Mouse (Mus musculus): ENCODE measurements around the gene Ank3. TPM values are rescaled to one million over a fixed set of nuclear protein-coding genes. Genes with fewer than 3 reads are reported as not detected.

The Ank3 gene
- total and polyA plus RNA-seq, 2 experiments from 2014 or later, result 60.1 to 239 TPM

DNA sequence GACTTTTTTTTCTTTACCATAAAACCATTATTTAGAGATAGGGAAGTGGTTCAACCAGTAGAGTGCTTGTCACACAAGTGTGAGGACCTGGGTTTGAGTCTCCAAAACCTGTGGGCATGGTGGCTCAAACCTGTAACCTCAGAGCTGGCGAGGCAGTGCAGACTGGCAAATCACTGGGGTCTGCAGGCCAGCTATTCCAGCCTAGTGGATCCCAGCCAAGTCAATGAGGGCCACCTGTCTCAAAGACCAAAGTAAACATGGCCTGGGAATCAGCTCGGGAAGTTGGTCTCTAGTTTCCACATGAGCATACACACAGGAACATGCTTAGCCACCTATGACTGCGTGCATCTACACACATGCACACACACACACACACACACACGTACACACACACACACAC is 552.9 kb downstream of the Ank3 start:
- H3K27ac ChIP-seq, result no peak overlapping the region
- H3K9me3 ChIP-seq (ENCODE audit: low read length), result no peaks in the 10 kb centered on the region
- H3K4me3 ChIP-seq (ENCODE audit: low read length), result no peak overlapping the region
- DNase-seq (ENCODE audit: low spot score), result no peak
- no peak for ATAC-seq
- no peaks in the 10 kb centered on the region for H3K27me3 ChIP-seq (ENCODE audit: insufficient read depth, low read length)
- H3K36me3 ChIP-seq (ENCODE audit: insufficient read depth, low read length), result no peaks in the 10 kb centered on the region
- no peaks in the 10 kb centered on the region for H3K4me1 ChIP-seq (ENCODE audit: insufficient read depth, low read length)
- no peak overlapping the region for H3K9ac ChIP-seq (replicated peaks; ENCODE audit: low read length)
- 79% methylated on average over 4 of the region's 4 CpGs for WGBS
- no peak overlapping the region for H3K4me2 ChIP-seq (ENCODE audit: low read depth, low read length)
- TF ChIP-seq CTCF (IDR thresholded peaks at IDR 0.05; ENCODE audit: low read depth), result no peak

- DNase-seq (ENCODE audit: low spot score) (no peak), ATAC-seq (no peak)
- Histone ChIP-seq H3K4me1 (ENCODE audit: insufficient read depth, low read length) (no peaks in the 10 kb centered on the region), H3K4me2 (ENCODE audit: low read depth, low read length) (no peak overlapping the region), H3K36me3 (ENCODE audit: insufficient read depth, low read length) (no peaks in the 10 kb centered on the region), H3K27ac (no peak overlapping the region), H3K9me3 (ENCODE audit: low read length) (no peaks in the 10 kb centered on the region), H3K4me3 (ENCODE audit: low read length) (no peak overlapping the region), H3K9ac (replicated peaks; ENCODE audit: low read length) (no peak overlapping the region), H3K27me3 (ENCODE audit: insufficient read depth, low read length) (no peaks in the 10 kb centered on the region)
- TF ChIP-seq CTCF (IDR thresholded peaks at IDR 0.05; ENCODE audit: low read depth), result no peak
- WGBS, result 68% methylated on average over 1 of the region's 1 CpGs
Observed at GRCm38 (mm10) chr10:69952316-69952715, 553.7 kb downstream of the Ank3 start.

DNA sequence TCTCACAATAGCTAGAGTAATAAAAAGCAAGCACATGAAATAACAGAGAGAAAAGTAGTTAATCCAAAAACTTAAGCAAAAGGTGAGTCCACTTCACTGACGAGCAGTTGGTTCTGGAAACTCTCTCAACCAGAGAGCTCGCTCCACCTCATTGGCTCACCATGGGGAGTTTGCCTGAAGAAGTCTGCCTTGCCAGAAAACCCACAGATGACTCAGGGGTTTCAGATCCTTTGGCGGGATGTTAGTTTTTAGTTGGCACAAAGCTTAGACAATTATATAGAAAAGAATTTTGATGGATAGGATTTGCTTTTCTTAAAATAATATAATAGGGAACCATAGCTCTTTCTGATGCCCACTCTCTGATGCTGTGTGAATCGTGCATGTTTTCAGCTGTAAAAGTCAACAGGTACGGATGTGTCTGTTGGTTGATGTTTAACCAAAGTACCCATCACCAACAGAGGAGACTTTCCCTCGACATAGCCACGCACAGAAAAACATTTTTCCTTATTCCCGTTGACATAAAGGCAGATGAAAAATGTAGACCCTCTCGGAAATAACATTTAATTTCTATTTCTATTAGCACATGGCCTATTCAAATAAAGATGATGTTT is 556.2 kb downstream of the Ank3 start:
- no peak overlapping the region for H3K9ac ChIP-seq (replicated peaks; ENCODE audit: low read length)
- ATAC-seq (no peak), DNase-seq (ENCODE audit: low spot score) (no peak)
- no peak overlapping the region for H3K4me3 ChIP-seq (ENCODE audit: low read length)
- H3K4me1 ChIP-seq (ENCODE audit: insufficient read depth, low read length), result no peaks in the 10 kb centered on the region
- WGBS, result 75% methylated on average over 9 of the region's 9 CpGs
- no peak for TF ChIP-seq CTCF (IDR thresholded peaks at IDR 0.05; ENCODE audit: low read depth)
- H3K27ac ChIP-seq, result no peak overlapping the region
- H3K9me3 ChIP-seq (ENCODE audit: low read length), result no peaks in the 10 kb centered on the region
- no peaks in the 10 kb centered on the region for H3K36me3 ChIP-seq (ENCODE audit: insufficient read depth, low read length)
- H3K4me2 ChIP-seq (ENCODE audit: low read depth, low read length), result no peak overlapping the region
- H3K27me3 ChIP-seq (ENCODE audit: insufficient read depth, low read length), result no peaks in the 10 kb centered on the region

DNA sequence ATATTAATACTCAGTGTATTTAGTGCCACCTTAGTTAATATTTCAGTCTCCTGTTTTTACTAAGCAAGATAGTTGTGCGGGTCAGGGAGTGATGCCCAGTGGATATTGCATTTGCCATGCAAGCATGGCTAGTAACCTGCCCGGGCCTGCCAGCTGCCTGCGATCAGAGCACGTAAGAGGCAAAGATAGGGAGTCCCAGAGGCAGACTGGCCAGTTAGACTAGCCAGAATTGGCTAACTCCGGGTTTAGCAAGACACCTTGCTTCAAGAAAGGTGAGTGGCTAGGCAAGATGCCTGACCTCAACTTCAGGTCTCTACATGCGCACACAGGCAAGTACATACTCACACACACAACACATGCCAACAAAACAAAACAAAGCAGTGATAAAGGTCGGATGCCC is 563.7 kb downstream of the Ank3 start:
- H3K9ac ChIP-seq (replicated peaks; ENCODE audit: low read length), result no peak overlapping the region
- no peaks in the 10 kb centered on the region for H3K4me1 ChIP-seq (ENCODE audit: insufficient read depth, low read length)
- no peak for TF ChIP-seq CTCF (IDR thresholded peaks at IDR 0.05; ENCODE audit: low read depth)
- no peak overlapping the region for H3K4me2 ChIP-seq (ENCODE audit: low read depth, low read length)
- H3K4me3 ChIP-seq (ENCODE audit: low read length), result no peak overlapping the region
- no peaks in the 10 kb centered on the region for H3K27me3 ChIP-seq (ENCODE audit: insufficient read depth, low read length)
- DNase-seq (ENCODE audit: low spot score), result no peak
- 91% methylated on average over 7 of the region's 7 CpGs for WGBS
- no peak for ATAC-seq
- no peak overlapping the region for H3K27ac ChIP-seq
- no peaks in the 10 kb centered on the region for H3K9me3 ChIP-seq (ENCODE audit: low read length)
- H3K36me3 ChIP-seq (ENCODE audit: insufficient read depth, low read length), result 0 out of 2 replicates have a peak, but pooled peaks cover 4% of the 10 kb centered on the region

- ATAC-seq, result no peak
- no peaks in the 10 kb centered on the region for H3K9me3 ChIP-seq (ENCODE audit: low read length)
- no peaks in the 10 kb centered on the region for H3K27me3 ChIP-seq (ENCODE audit: insufficient read depth, low read length)
- WGBS, result 87% methylated on average over 7 of the region's 7 CpGs
- DNase-seq (ENCODE audit: low spot score), result no peak
- TF ChIP-seq CTCF (IDR thresholded peaks at IDR 0.05; ENCODE audit: low read depth), result no peak
- no peak overlapping the region for H3K4me3 ChIP-seq (ENCODE audit: low read length)
- H3K36me3 ChIP-seq (ENCODE audit: insufficient read depth, low read length), result 0 out of 2 replicates have a peak, but pooled peaks cover 4% of the 10 kb centered on the region
- H3K27ac ChIP-seq, result no peak overlapping the region
- H3K4me2 ChIP-seq (ENCODE audit: low read depth, low read length), result no peak overlapping the region
- no peaks in the 10 kb centered on the region for H3K4me1 ChIP-seq (ENCODE audit: insufficient read depth, low read length)
- no peak overlapping the region for H3K9ac ChIP-seq (replicated peaks; ENCODE audit: low read length)
Observed at GRCm38 (mm10) chr10:69962976-69963375, 564.4 kb downstream of the Ank3 start.

DNA sequence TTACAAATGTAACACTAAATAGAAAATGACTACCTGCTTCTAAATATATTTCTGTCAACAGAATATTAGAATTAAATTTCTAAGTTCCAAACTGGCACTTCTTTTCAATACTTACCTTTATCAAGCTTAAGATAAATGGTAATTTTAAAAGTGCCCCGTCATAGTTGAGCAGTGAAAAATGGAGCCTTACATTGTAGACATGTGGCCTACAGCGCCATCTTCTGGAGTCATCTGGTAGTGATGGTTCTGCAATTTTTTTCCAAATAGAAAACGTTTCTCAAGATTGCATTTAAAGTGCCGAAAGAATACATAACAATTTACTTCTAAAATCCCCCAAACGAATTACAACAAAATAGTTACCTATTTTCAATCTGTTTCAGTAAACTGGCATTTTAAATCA is 566.0 kb downstream of the Ank3 start:
- 9% methylated on average over 5 of the region's 5 CpGs for WGBS
- H3K4me3 ChIP-seq (ENCODE audit: low read length), result no peak overlapping the region

GRCm38 (mm10) chr10:69965085-69965484 is 566.5 kb downstream of the Ank3 start:
- ATAC-seq, result no peak
- no peak for TF ChIP-seq CTCF (IDR thresholded peaks at IDR 0.05; ENCODE audit: low read depth)
- H3K27me3 ChIP-seq (ENCODE audit: insufficient read depth, low read length), result no peaks in the 10 kb centered on the region
- 84% methylated on average over 6 of the region's 6 CpGs for WGBS
- no peak overlapping the region for H3K27ac ChIP-seq
- no peaks in the 10 kb centered on the region for H3K9me3 ChIP-seq (ENCODE audit: low read length)
- H3K4me2 ChIP-seq (ENCODE audit: low read depth, low read length), result no peak overlapping the region
- DNase-seq (ENCODE audit: low spot score), result no peak
- no peaks in the 10 kb centered on the region for H3K4me1 ChIP-seq (ENCODE audit: insufficient read depth, low read length)
- 0 out of 2 replicates have a peak, but pooled peaks cover 4% of the 10 kb centered on the region for H3K36me3 ChIP-seq (ENCODE audit: insufficient read depth, low read length)
- no peak overlapping the region for H3K4me3 ChIP-seq (ENCODE audit: low read length)
- no peak overlapping the region for H3K9ac ChIP-seq (replicated peaks; ENCODE audit: low read length)

More for the DNA sequence above, 566.0 kb downstream of the Ank3 start:
- no peak overlapping the region for H3K4me2 ChIP-seq (ENCODE audit: low read depth, low read length)
- no peaks in the 10 kb centered on the region for H3K9me3 ChIP-seq (ENCODE audit: low read length)
- DNase-seq (ENCODE audit: low spot score) (peak; percentile 81), ATAC-seq (no peak)
- H3K27me3 ChIP-seq (ENCODE audit: insufficient read depth, low read length), result no peaks in the 10 kb centered on the region
- no peak overlapping the region for H3K9ac ChIP-seq (replicated peaks; ENCODE audit: low read length)
- H3K36me3 ChIP-seq (ENCODE audit: insufficient read depth, low read length), result 0 out of 2 replicates have a peak, but pooled peaks cover 4% of the 10 kb centered on the region
- TF ChIP-seq CTCF (IDR thresholded peaks at IDR 0.05; ENCODE audit: low read depth), result peak; percentile 81
- no peaks in the 10 kb centered on the region for H3K4me1 ChIP-seq (ENCODE audit: insufficient read depth, low read length)
- no peak overlapping the region for H3K27ac ChIP-seq
